Mouse (Mus musculus) brain, adult 2 months (tissue): ENCODE results near the gene Vmn2r3.
"Not testable (repeated sequence)": the region's sequence is repeated elsewhere in the genome, so short reads cannot be mapped to it uniquely, and the experiment has no call there.

Experiments used
- DNase-seq: peaks from one replicate; pipeline ENCODE4 v3.0.0; 2011; ENCODE audit warnings: low read depth, low spot score

Vmn2r3 gene

GRCm38 (mm10) chr3:64289609-64290008 is at the start of gene Vmn2r3:
Gene Vmn2r3, minus strand, starts transcription at chr3:64289709.
- no peak for DNase-seq

- DNase-seq = no peak
Measured at GRCm38 (mm10) chr3:64332548-64332947, 43.0 kb upstream of the Vmn2r3 start.

GRCm38 (mm10) chr3:64321824-64322223 is 32.3 kb upstream of the Vmn2r3 start:
- DNase-seq = no peak

- peak; percentile 12 for DNase-seq
Measured at GRCm38 (mm10) chr3:64306799-64307198, 17.3 kb upstream of the Vmn2r3 start.

GRCm38 (mm10) chr3:64265762-64266112 is 23.8 kb downstream of the Vmn2r3 start:
- DNase-seq = no peak

- not testable (repeated sequence) for DNase-seq
Measured at GRCm38 (mm10) chr3:64265056-64265761, 24.3 kb downstream of the Vmn2r3 start.

GRCm38 (mm10) chr3:64259582-64259981 is 29.9 kb downstream of the Vmn2r3 start:
- DNase-seq = no peak

GRCm38 (mm10) chr3:64251646-64252045 is 37.9 kb downstream of the Vmn2r3 start:
- DNase-seq = peak; percentile 10

- not testable (repeated sequence) for DNase-seq
Measured at GRCm38 (mm10) chr3:64250461-64250860, 39.0 kb downstream of the Vmn2r3 start.

- not testable (repeated sequence) for DNase-seq
Measured at GRCm38 (mm10) chr3:64235459-64235858, 54.0 kb downstream of the Vmn2r3 start.

- DNase-seq = not testable (repeated sequence)
Measured at GRCm38 (mm10) chr3:64233655-64234054, 55.9 kb downstream of the Vmn2r3 start.

- DNase-seq = peak; percentile 7
Measured at GRCm38 (mm10) chr3:64227243-64227642, 62.3 kb downstream of the Vmn2r3 start.
